Mouse (Mus musculus) heart, adult 2 months (tissue): ENCODE measurements around the gene Scn2b.

Source experiments
- CTCF ChIP-seq: fragments of 200-600 bp; IDR thresholded peaks from 2 replicates; pipeline ENCODE4 v1.8.1; 2022; ENCODE audit warnings: antibody characterized with exemption, mild to moderate bottlenecking, moderate library complexity
- EP300 ChIP-seq: fragments of 200-500 bp; IDR thresholded peaks from 2 replicates; pipeline ENCODE4 v1.6.1; 2011; ENCODE audit warnings: low read depth, low read length, control low read depth; ENCODE audit not compliant: insufficient read depth
- POLR2A ChIP-seq: fragments of 200-500 bp; IDR thresholded peaks from 2 replicates; pipeline ENCODE4 v1.6.1; 2011; ENCODE audit warnings: mild to moderate bottlenecking, low read depth, low read length, control low read depth; ENCODE audit not compliant: insufficient read depth

DNA sequence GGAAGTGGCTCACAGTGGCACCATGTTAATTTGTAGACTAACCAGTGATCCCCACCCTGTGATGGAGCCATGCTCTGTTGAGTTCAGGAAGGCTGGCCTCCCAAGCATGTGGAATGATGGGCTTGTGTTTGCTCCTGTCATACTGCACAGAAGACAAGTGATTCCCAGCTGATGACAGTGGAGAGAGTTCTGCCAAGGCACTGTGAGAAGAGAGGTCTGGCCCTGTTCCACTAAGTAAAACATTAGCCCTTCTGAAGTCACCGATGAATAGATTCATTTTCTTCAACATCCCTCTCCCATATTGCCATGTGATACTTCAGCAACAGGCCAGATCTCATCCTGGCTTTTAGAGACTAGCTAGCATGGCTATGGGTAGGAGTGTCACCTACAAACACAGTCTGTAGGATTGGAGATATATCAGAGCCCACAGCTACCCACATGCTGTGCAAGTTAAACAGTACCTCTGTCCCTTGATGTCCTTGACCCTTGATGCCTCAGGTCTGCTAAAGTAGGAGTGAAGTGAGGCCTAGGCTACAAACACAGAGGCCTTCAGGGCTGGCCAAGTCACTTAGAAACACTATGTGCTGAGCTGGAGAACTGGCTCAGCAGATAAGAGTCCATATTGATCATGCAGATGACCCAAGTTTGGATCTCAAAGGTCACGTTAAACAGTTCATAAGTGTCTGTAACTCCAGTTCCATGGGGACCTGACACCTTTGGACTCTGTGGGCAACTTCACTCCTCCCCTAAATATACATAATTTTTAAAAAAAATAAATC is 11.8 kb upstream of the Scn2b start:
- TF ChIP-seq POLR2A (no peak), CTCF (no peak), EP300 (no peak)
